9 mouse cellular contexts compared by ENCODE assay signal in genomic region chr16:17647156-17647555, GRCm38 (mm10). TPM values are rescaled to one million over a fixed set of nuclear protein-coding genes. Genes with fewer than 3 reads are reported as not detected.
DNase-seq lines count a peak whose midpoint lies in the region; ATAC-seq and TF ChIP-seq lines count a peak whose summit lies in the region.
"Had no signal": no experiment of that assay in that cellular context is flagged by ENCODE, and none has a peak within 500 bp of the region (broad histone marks: within the 10 kb centered on the region; RNA-seq: fewer than 3 reads in every experiment).

No protein-coding gene starts in this region.

- no peak for TF ChIP-seq POLR2A in myocyte (IDR thresholded peaks at IDR 0.05; ENCODE audit: insufficient read length, low read depth)

- ATAC-seq in embryonic facial prominence, embryonic 14.5 days (ENCODE audit: low read depth) = no peak
- ATAC-seq in intestine, embryonic 15.5 days = no peak

- peaks cover 42% of the 10 kb centered on the region for H3K36me3 ChIP-seq in embryonic facial prominence, embryonic 14.5 days (ENCODE audit: control insufficient read depth, insufficient read depth, low read length)
- peaks cover 22% of the 10 kb centered on the region for H3K36me3 ChIP-seq in intestine, embryonic 15.5 days
- peaks cover 12% of the 10 kb centered on the region for H3K36me3 ChIP-seq in myocyte (ENCODE audit: control insufficient read depth, insufficient read depth)

- WGBS in embryonic facial prominence, embryonic 14.5 days = 8% methylated on average over 1 of the region's 1 CpGs
- 33% methylated on average over 1 of the region's 1 CpGs for WGBS in intestine, embryonic 15.5 days

- no peak overlapping the region for H3ac ChIP-seq in myocyte (ENCODE audit: control insufficient read depth, insufficient read length)

- H3K4me2 ChIP-seq in embryonic facial prominence, embryonic 14.5 days (ENCODE audit: low read depth, low read length) = peak overlapping the region; percentile 72
- peak overlapping the region; percentile 97 for H3K4me2 ChIP-seq in intestine, embryonic 15.5 days (replicated peaks)
- peak overlapping the region; percentile 81 for H3K4me2 ChIP-seq in myocyte (ENCODE audit: low read depth)

- DNase-seq in left cerebral cortex, adult 2 months (ENCODE audit: extremely low spot score in 1 of 2, low spot score in 2 of 2) = no peak
- DNase-seq in left cerebral cortex, adult 18-20 months (ENCODE audit: low spot score in 2 of 2) = no peak
- no peak for DNase-seq in embryonic facial prominence, embryonic 14.5 days (ENCODE audit: low spot score)
- no peak for DNase-seq in layer of hippocampus, adult 18-20 months (ENCODE audit: low spot score in 2 of 2)
- no peak for DNase-seq in layer of hippocampus, adult 9-11 months
- no peak for DNase-seq in layer of hippocampus, postnatal 25 days (ENCODE audit: extremely low spot score in 1 of 2, low spot score in 1 of 2)
- DNase-seq: right cerebral cortex, postnatal 14 days had no signal

- TF ChIP-seq CTCF in left cerebral cortex, adult 2 months (IDR thresholded peaks at IDR 0.05) = no peak

- H3K4me3 ChIP-seq in left cerebral cortex, adult 2 months = peak overlapping the region; percentile 58
- H3K4me3 ChIP-seq in embryonic facial prominence, embryonic 14.5 days (ENCODE audit: low read depth, low read length) = peak overlapping the region; percentile 53
- H3K4me3 ChIP-seq in intestine, embryonic 15.5 days (replicated peaks) = peak overlapping the region; percentile 56; the same call in 1 of the 2 replicates
- peak overlapping the region; percentile 17 for H3K4me3 ChIP-seq in myocyte

- peak overlapping the region; percentile 73; the same call in 1 of the 2 replicates for H3K9ac ChIP-seq in embryonic facial prominence, embryonic 14.5 days (ENCODE audit: low read depth, low read length)
- peak overlapping the region; percentile 11; the same call in 1 of the 2 replicates for H3K9ac ChIP-seq in intestine, embryonic 15.5 days

- H3K27ac ChIP-seq in left cerebral cortex, adult 2 months = no peak overlapping the region
- H3K27ac ChIP-seq in embryonic facial prominence, embryonic 14.5 days (replicated peaks; ENCODE audit: low read depth, low read length) = no peak overlapping the region
- no peak overlapping the region for H3K27ac ChIP-seq in intestine, embryonic 15.5 days

- H3K27me3 ChIP-seq in embryonic facial prominence, embryonic 14.5 days (replicated peaks; ENCODE audit: control insufficient read depth, insufficient read depth, low read length) = no peaks in the 10 kb centered on the region
- no peaks in the 10 kb centered on the region for H3K27me3 ChIP-seq in intestine, embryonic 15.5 days (replicated peaks)
- no peaks in the 10 kb centered on the region for H3K27me3 ChIP-seq in myocyte (ENCODE audit: control insufficient read depth, insufficient read depth, insufficient read length)

- H3K9me3 ChIP-seq in embryonic facial prominence, embryonic 14.5 days (ENCODE audit: control insufficient read depth, low read length) = no peaks in the 10 kb centered on the region
- H3K9me3 ChIP-seq in intestine, embryonic 15.5 days = no peaks in the 10 kb centered on the region

- H3K79me2 ChIP-seq in myocyte (ENCODE audit: control insufficient read depth, insufficient read depth) = no peaks in the 10 kb centered on the region

- no peaks in the 10 kb centered on the region; the same call in 1 of the 2 replicates for H3K4me1 ChIP-seq in embryonic facial prominence, embryonic 14.5 days (ENCODE audit: control insufficient read depth, insufficient read depth, low read length)
- H3K4me1 ChIP-seq in intestine, embryonic 15.5 days (replicated peaks) = peaks cover 11% of the 10 kb centered on the region

- intact Hi-C loops in left cerebral cortex, adult 2 months (cut with DNase I) = loop anchor here (5.0 kb wide), 1 partner anchor 160 kb away; no protein-coding TSS in a partner anchor

TF ChIP-seq in myocyte, 11 proteins besides CTCF, POLR2A, EP300 and RAD21:
- TF ChIP-seq MAX (IDR thresholded peaks at IDR 0.05; ENCODE audit: low read depth) (no peak), USF1 (IDR thresholded peaks at IDR 0.05; ENCODE audit: low read depth) (no peak), TCF3 (IDR thresholded peaks at IDR 0.05; ENCODE audit: insufficient read length, low read depth) (no peak), POLR2AphosphoS2 (IDR thresholded peaks at IDR 0.05; ENCODE audit: insufficient read length, low read depth) (peak; percentile 34), REST (IDR thresholded peaks at IDR 0.05; ENCODE audit: insufficient read depth, insufficient read length) (no peak), E2F4 (IDR thresholded peaks at IDR 0.05; ENCODE audit: insufficient read depth) (no peak), MYOG (IDR thresholded peaks at IDR 0.05; ENCODE audit: control insufficient read depth in 1 of 3, insufficient read depth in 1 of 3, insufficient read length in 2 of 3, low read depth in 2 of 3) (no peak), SRF (IDR thresholded peaks at IDR 0.05; ENCODE audit: control insufficient read depth, insufficient read length, low read depth) (no peak)

RNA-seq across cellular contexts. Expression of gene Ccdc74a, which starts 0.9 kb away (rescaled TPM):
- 10 to 100 TPM; 22.9 to 26.2 TPM for total RNA-seq in left cerebral cortex, adult 2 months (2021)
- 10 to 100 TPM; 24.0 to 32.4 TPM for total RNA-seq in left cerebral cortex, adult 18-20 months (2021)
- 7.9 and 8.1 TPM in 2 replicates for polyA plus RNA-seq in embryonic facial prominence, embryonic 14.5 days (2014; fragmentation: Nextera tagmentation; extraction: Ambion mirVana)
- polyA plus RNA-seq in intestine, embryonic 15.5 days (2015; fragmentation: Nextera tagmentation; extraction: Ambion mirVana) = 4.0 and 6.7 TPM in 2 replicates
- 1.5 TPM for polyA plus RNA-seq in myocyte (2012; fragmentation: generic; extraction: Trizol)
- total RNA-seq in layer of hippocampus, adult 18-20 months (2021) = 10 to 100 TPM; 35.3 to 41.0 TPM
- total RNA-seq in layer of hippocampus, postnatal 25 days (2021) = 10 to 100 TPM; 38.7 to 39.3 TPM

RNA-seq across cellular contexts. Expression of gene Smpd4, which starts 28.0 kb away (rescaled TPM):
- 10 to 100 TPM; 73.7 to 82.8 TPM for total RNA-seq in left cerebral cortex, adult 2 months (2021)
- 10 to 100 TPM; 68.2 to 72.7 TPM for total RNA-seq in left cerebral cortex, adult 18-20 months (2021)
- polyA plus RNA-seq in embryonic facial prominence, embryonic 14.5 days (2014; fragmentation: Nextera tagmentation; extraction: Ambion mirVana) = 27.9 and 33.6 TPM in 2 replicates
- 26.8 and 27.5 TPM in 2 replicates for polyA plus RNA-seq in intestine, embryonic 15.5 days (2015; fragmentation: Nextera tagmentation; extraction: Ambion mirVana)
- polyA plus RNA-seq in myocyte (2012; fragmentation: generic; extraction: Trizol) = 15.2 TPM
- total RNA-seq in layer of hippocampus, adult 18-20 months (2021) = 10 to 100 TPM; 46.4 to 49.9 TPM
- 10 to 100 TPM; 40.8 to 58.6 TPM for total RNA-seq in layer of hippocampus, postnatal 25 days (2021)
